Mouse (Mus musculus): ENCODE data around the gene Rab43. TPM values are rescaled to one million over a fixed set of nuclear protein-coding genes. Genes with fewer than 3 reads are reported as not detected.
A peak's percentile ranks its signal among the peaks of the same experiment; 100 is the strongest.

The Rab43 gene
- total and polyA plus RNA-seq, 3 experiments: 11.1 to 12.2 (median 11.6) TPM

- Histone ChIP-seq H3K9ac (ENCODE audit: low read depth, low read length) (no peak overlapping the region), H3K27me3 (ENCODE audit: control insufficient read depth, insufficient read depth, low read length) (no peaks in the 10 kb centered on the region), H3K27ac (no peak overlapping the region), H3K4me3 (no peak overlapping the region), H3K4me1 (ENCODE audit: control insufficient read depth, insufficient read depth, low read length) (peaks cover 4% of the 10 kb centered on the region), H3K36me3 (ENCODE audit: control insufficient read depth, insufficient read depth, low read length) (no peaks in the 10 kb centered on the region), H3K79me2 (replicated peaks; ENCODE audit: control insufficient read depth, insufficient read depth, low read length) (no peaks in the 10 kb centered on the region)
- WGBS: 30% methylated on average over 5 of the region's 5 CpGs
- intact Hi-C loops (cut with DNase I): no loop called here
- DNase-seq: peak in 1 of 2 experiments; percentile 42
- TF ChIP-seq CTCF (IDR thresholded peaks at IDR 0.05) (no peak), POLR2A (IDR thresholded peaks at IDR 0.05; ENCODE audit: insufficient read depth, low read depth, low read length) (no peak), EP300 (IDR thresholded peaks at IDR 0.05; ENCODE audit: insufficient read depth, low read depth, low read length) (no peak)
Observed at GRCm38 (mm10) chr6:87788896-87789587, 22.9 kb downstream of the Rab43 start.

GRCm38 (mm10) chr6:87788266-87788895 is 23.6 kb downstream of the Rab43 start:
- no peak overlapping the region for H3K27ac ChIP-seq
- no peak for DNase-seq
- intact Hi-C loops (cut with DNase I): no loop called here
- 91% methylated on average over 9 of the region's 9 CpGs for WGBS
- H3K4me1 ChIP-seq (ENCODE audit: control insufficient read depth, insufficient read depth, low read length): peaks cover 4% of the 10 kb centered on the region
- no peaks in the 10 kb centered on the region for H3K27me3 ChIP-seq (ENCODE audit: control insufficient read depth, insufficient read depth, low read length)
- H3K4me3 ChIP-seq: no peak overlapping the region
- H3K79me2 ChIP-seq (replicated peaks; ENCODE audit: control insufficient read depth, insufficient read depth, low read length): no peaks in the 10 kb centered on the region
- H3K9ac ChIP-seq (ENCODE audit: low read depth, low read length): no peak overlapping the region
- TF ChIP-seq CTCF (IDR thresholded peaks at IDR 0.05) (no peak), EP300 (IDR thresholded peaks at IDR 0.05; ENCODE audit: insufficient read depth, low read depth, low read length) (no peak), POLR2A (IDR thresholded peaks at IDR 0.05; ENCODE audit: insufficient read depth, low read depth, low read length) (no peak)
- H3K36me3 ChIP-seq (ENCODE audit: control insufficient read depth, insufficient read depth, low read length): no peaks in the 10 kb centered on the region

- Histone ChIP-seq H3K79me2 (replicated peaks; ENCODE audit: control insufficient read depth, insufficient read depth, low read length) (no peaks in the 10 kb centered on the region), H3K27me3 (ENCODE audit: control insufficient read depth, insufficient read depth, low read length) (no peaks in the 10 kb centered on the region), H3K4me3 (no peak overlapping the region), H3K36me3 (ENCODE audit: control insufficient read depth, insufficient read depth, low read length) (no peaks in the 10 kb centered on the region), H3K4me1 (ENCODE audit: control insufficient read depth, insufficient read depth, low read length) (peaks cover 4% of the 10 kb centered on the region), H3K9ac (ENCODE audit: low read depth, low read length) (no peak overlapping the region), H3K27ac (no peak overlapping the region)
- TF ChIP-seq EP300 (IDR thresholded peaks at IDR 0.05; ENCODE audit: insufficient read depth, low read depth, low read length): no peak
- TF ChIP-seq CTCF (IDR thresholded peaks at IDR 0.05): no peak
- no peak for TF ChIP-seq POLR2A (IDR thresholded peaks at IDR 0.05; ENCODE audit: insufficient read depth, low read depth, low read length)
- DNase-seq: peak in 1 of 2 experiments; percentile 45
- 62% methylated on average over 6 of the region's 6 CpGs for WGBS
- intact Hi-C loops (cut with DNase I): no loop called here
Observed at GRCm38 (mm10) chr6:87787108-87787890, 24.7 kb downstream of the Rab43 start.

- intact Hi-C loops (cut with DNase I): no loop called here
- Histone ChIP-seq H3K79me2 (replicated peaks; ENCODE audit: control insufficient read depth, insufficient read depth, low read length) (no peaks in the 10 kb centered on the region), H3K27me3 (ENCODE audit: control insufficient read depth, insufficient read depth, low read length) (no peaks in the 10 kb centered on the region), H3K27ac (no peak overlapping the region), H3K4me1 (ENCODE audit: control insufficient read depth, insufficient read depth, low read length) (peaks cover 4% of the 10 kb centered on the region), H3K4me3 (no peak overlapping the region), H3K9ac (ENCODE audit: low read depth, low read length) (no peak overlapping the region), H3K36me3 (ENCODE audit: control insufficient read depth, insufficient read depth, low read length) (no peaks in the 10 kb centered on the region)
- TF ChIP-seq EP300 (IDR thresholded peaks at IDR 0.05; ENCODE audit: insufficient read depth, low read depth, low read length): no peak
- no peak for TF ChIP-seq POLR2A (IDR thresholded peaks at IDR 0.05; ENCODE audit: insufficient read depth, low read depth, low read length)
- no peak for TF ChIP-seq CTCF (IDR thresholded peaks at IDR 0.05)
- DNase-seq: no peak
- WGBS: 75% methylated on average over 5 of the region's 5 CpGs
Observed at GRCm38 (mm10) chr6:87786621-87787020, 25.3 kb downstream of the Rab43 start.

- Histone ChIP-seq H3K4me1 (ENCODE audit: control insufficient read depth, insufficient read depth, low read length) (peaks cover 4% of the 10 kb centered on the region; the same call in 1 of the 2 replicates), H3K9ac (ENCODE audit: low read depth, low read length) (no peak overlapping the region), H3K27ac (no peak overlapping the region), H3K36me3 (ENCODE audit: control insufficient read depth, insufficient read depth, low read length) (no peaks in the 10 kb centered on the region), H3K79me2 (replicated peaks; ENCODE audit: control insufficient read depth, insufficient read depth, low read length) (no peaks in the 10 kb centered on the region), H3K4me3 (no peak overlapping the region), H3K27me3 (ENCODE audit: control insufficient read depth, insufficient read depth, low read length) (no peaks in the 10 kb centered on the region)
- 46% methylated on average over 8 of the region's 8 CpGs for WGBS
- no peak for DNase-seq
- intact Hi-C loops (cut with DNase I): no loop called here
- TF ChIP-seq POLR2A (IDR thresholded peaks at IDR 0.05; ENCODE audit: insufficient read depth, low read depth, low read length) (no peak), CTCF (IDR thresholded peaks at IDR 0.05) (no peak), EP300 (IDR thresholded peaks at IDR 0.05; ENCODE audit: insufficient read depth, low read depth, low read length) (no peak)
Observed at GRCm38 (mm10) chr6:87784033-87784432, 27.9 kb downstream of the Rab43 start.

All from heart, adult 2 months (tissue).